Mouse (Mus musculus) CH12.LX (cell line): ENCODE measurements around the gene Sergef.

Experiments
- CTCF ChIP-seq, 2 experiments: IDR thresholded peaks in 1 of 2; conservative IDR thresholded peaks in 1 of 2; 2 replicates each; pipeline ENCODE4 v1.5.1; 2011 to 2012; ENCODE audit warnings: low read depth in 2 of 2, low read length in 2 of 2, improper control_type of control experiment in 1 of 2, inconsistent platforms in 1 of 2, mild to moderate bottlenecking in 1 of 2, moderate library complexity in 1 of 2
- ETS1 ChIP-seq: conservative IDR thresholded peaks from 2 replicates; pipeline ENCODE4 v1.6.1; 2012; ENCODE audit warnings: low read depth, mild to moderate bottlenecking, inconsistent platforms, low read length, improper control_type of control experiment, moderate library complexity
- GABPA ChIP-seq: IDR thresholded peaks from 2 replicates; pipeline ENCODE4 v1.6.1; 2012; ENCODE audit warnings: low read depth, low read length, improper control_type of control experiment, inconsistent platforms; ENCODE audit not compliant: insufficient replicate concordance
- KAT2A ChIP-seq: IDR thresholded peaks from 2 replicates; pipeline ENCODE4 v1.6.1; 2012; ENCODE audit warnings: low read length, improper control_type of control experiment, inconsistent platforms; ENCODE audit not compliant: insufficient replicate concordance
- MAX ChIP-seq: IDR thresholded peaks from 2 replicates; pipeline ENCODE4 v1.6.1; 2011; ENCODE audit warnings: low read length, improper control_type of control experiment
- MAZ ChIP-seq: IDR thresholded peaks from 2 replicates; pipeline ENCODE4 v1.6.1; 2012; ENCODE audit warnings: low read depth, mild to moderate bottlenecking, inconsistent platforms, low read length, improper control_type of control experiment, moderate library complexity
- MXI1 ChIP-seq: IDR thresholded peaks from 2 replicates; pipeline ENCODE4 v1.6.1; 2011; ENCODE audit warnings: mild to moderate bottlenecking, low read depth, low read length, improper control_type of control experiment
- POLR2A ChIP-seq: IDR thresholded peaks from 2 replicates; pipeline ENCODE4 v1.6.1; 2011; ENCODE audit warnings: low read depth, mild to moderate bottlenecking, improper control_type of control experiment, low read length
- POLR2AphosphoS2 ChIP-seq: IDR thresholded peaks from 2 replicates; pipeline ENCODE4 v1.6.1; 2011; ENCODE audit warnings: low read depth, low read length, improper control_type of control experiment
- SIN3A ChIP-seq: IDR thresholded peaks from 2 replicates; pipeline ENCODE4 v1.6.1; 2012; ENCODE audit warnings: low read length, improper control_type of control experiment, inconsistent platforms
- TCF12 ChIP-seq: IDR thresholded peaks from 2 replicates; pipeline ENCODE4 v1.6.1; 2014; ENCODE audit warnings: low read depth, mild to moderate bottlenecking, inconsistent platforms, low read length, improper control_type of control experiment
- ZC3H11A ChIP-seq: IDR thresholded peaks from 2 replicates; pipeline ENCODE4 v1.6.1; 2012; ENCODE audit warnings: low read depth, mild to moderate bottlenecking, inconsistent platforms, low read length, improper control_type of control experiment
- ZMIZ1 ChIP-seq: IDR thresholded peaks from 2 replicates; pipeline ENCODE4 v1.6.1; 2012; ENCODE audit warnings: low read depth, mild to moderate bottlenecking, inconsistent platforms, low read length, improper control_type of control experiment
- ZNF384 ChIP-seq: IDR thresholded peaks from 2 replicates; pipeline ENCODE4 v1.6.1; 2012; ENCODE audit warnings: low read depth, low read length, improper control_type of control experiment, inconsistent platforms

GRCm38 (mm10) chr7:46536456-46537097 is 103.0 kb downstream of the Sergef start:
- TF ChIP-seq TCF12 (no peak), POLR2A (no peak), CTCF (conservative IDR thresholded peaks at IDR 0.05 in 1 of 2, IDR thresholded peaks at IDR 0.05 in 1 of 2; ENCODE audit: low read depth in 2 of 2, low read length in 2 of 2) (no peak), GABPA (no peak), ZNF384 (no peak), POLR2AphosphoS2 (no peak), MAZ (no peak), ETS1 (no peak), MXI1 (no peak), SIN3A (no peak), KAT2A (no peak), ZC3H11A (no peak), MAX (no peak), ZMIZ1 (no peak)
